Mouse (Mus musculus): ENCODE results near the gene Pitpnc1.

The Pitpnc1 gene

GRCm38 (mm10) chr11:107466611-107467391 is 3.7 kb downstream of the Pitpnc1 start:
- DNase-seq = no peak

GRCm38 (mm10) chr11:107465969-107466368 is 4.5 kb downstream of the Pitpnc1 start:
- DNase-seq = no peak

- DNase-seq = no peak
These were observed 5.5 kb downstream of the Pitpnc1 start for GRCm38 (mm10) chr11:107465041-107465440.

GRCm38 (mm10) chr11:107464141-107464540 is 6.4 kb downstream of the Pitpnc1 start:
- no peak for DNase-seq

- no peak for DNase-seq
These were observed 7.2 kb downstream of the Pitpnc1 start for GRCm38 (mm10) chr11:107463251-107463681.

GRCm38 (mm10) chr11:107462478-107462877 is 8.0 kb downstream of the Pitpnc1 start:
- DNase-seq = no peak

- DNase-seq = no peak
These were observed 10.7 kb downstream of the Pitpnc1 start for GRCm38 (mm10) chr11:107459828-107460227.

- no peak for DNase-seq
These were observed 11.5 kb downstream of the Pitpnc1 start for GRCm38 (mm10) chr11:107458986-107459385.

- no peak for DNase-seq
These were observed 12.2 kb downstream of the Pitpnc1 start for GRCm38 (mm10) chr11:107458286-107458685.

GRCm38 (mm10) chr11:107457282-107457681 is 13.2 kb downstream of the Pitpnc1 start:
- no peak for DNase-seq

GRCm38 (mm10) chr11:107454546-107455462 is 15.7 kb downstream of the Pitpnc1 start:
- no peak for DNase-seq

- DNase-seq = no peak
These were observed 18.4 kb downstream of the Pitpnc1 start for GRCm38 (mm10) chr11:107452053-107452452.

- DNase-seq = no peak
These were observed 19.4 kb downstream of the Pitpnc1 start for GRCm38 (mm10) chr11:107451106-107451505.

GRCm38 (mm10) chr11:107450097-107450496 is 20.4 kb downstream of the Pitpnc1 start:
- no peak for DNase-seq

GRCm38 (mm10) chr11:107449169-107449910 is 21.2 kb downstream of the Pitpnc1 start:
- no peak for DNase-seq

- no peak for DNase-seq
These were observed 22.6 kb downstream of the Pitpnc1 start for GRCm38 (mm10) chr11:107447915-107448314.

- no peak for DNase-seq
These were observed 23.1 kb downstream of the Pitpnc1 start for GRCm38 (mm10) chr11:107447349-107447748.

GRCm38 (mm10) chr11:107446650-107447049 is 23.8 kb downstream of the Pitpnc1 start:
- DNase-seq = no peak

- DNase-seq = peak; percentile 82
These were observed 24.8 kb downstream of the Pitpnc1 start for GRCm38 (mm10) chr11:107445683-107446082.

GRCm38 (mm10) chr11:107443121-107444095 is 27.1 kb downstream of the Pitpnc1 start:
- no peak for DNase-seq

- DNase-seq = no peak
These were observed 29.4 kb downstream of the Pitpnc1 start for GRCm38 (mm10) chr11:107441050-107441449.

- DNase-seq = no peak
These were observed 32.4 kb downstream of the Pitpnc1 start for GRCm38 (mm10) chr11:107438140-107438539.

Data from cerebellum, adult 9-10 months (tissue).